25 mouse cellular contexts compared by ENCODE assay signal in genomic region chr3:158065256-158065655, GRCm38 (mm10).
"Had no signal": no experiment of that assay in that cellular context is flagged by ENCODE, and none has a peak within 500 bp of the region (broad histone marks: within the 10 kb centered on the region; RNA-seq: fewer than 3 reads in every experiment).

No protein-coding gene starts in this region.

- H3K9me3 ChIP-seq: heart, embryonic 13.5 days; heart, embryonic 15.5 days; hindbrain, embryonic 12.5 days; hindbrain, embryonic 15.5 days; kidney, embryonic 15.5 days; limb, embryonic 13.5 days; limb, embryonic 15.5 days; liver, embryonic 12.5 days had no signal

- ATAC-seq: hindbrain, postnatal 0 days; intestine, embryonic 16.5 days; liver, embryonic 12.5 days had no signal

- DNase-seq: gastrocnemius, postnatal 14 days; gastrocnemius, postnatal 36 days; heart, adult 18-20 months; heart, postnatal 14 days; heart, postnatal 36 days; kidney, adult 11 months; kidney, adult 2 months; kidney, adult 9 months; kidney, postnatal 14 days; kidney, postnatal 36 days; layer of hippocampus, adult 9-11 months; layer of hippocampus, postnatal 36 days; left cerebral cortex, postnatal 4 days had no signal

- H3K4me2 ChIP-seq: heart, embryonic 11.5 days; heart, embryonic 13.5 days; heart, embryonic 15.5 days; hindbrain, embryonic 12.5 days; hindbrain, embryonic 15.5 days; kidney, embryonic 15.5 days; limb, embryonic 13.5 days; limb, embryonic 15.5 days; liver, embryonic 12.5 days had no signal

- H3K4me3 ChIP-seq: heart, embryonic 13.5 days; heart, embryonic 15.5 days; hindbrain, embryonic 12.5 days; hindbrain, embryonic 15.5 days; kidney, embryonic 15.5 days; limb, embryonic 13.5 days; limb, embryonic 15.5 days; liver, embryonic 12.5 days had no signal

- H3K4me1 ChIP-seq: heart, embryonic 15.5 days; hindbrain, embryonic 12.5 days; hindbrain, embryonic 15.5 days; kidney, embryonic 15.5 days; limb, embryonic 15.5 days; liver, embryonic 12.5 days had no signal

- H3K9ac ChIP-seq: heart, embryonic 13.5 days; heart, embryonic 15.5 days; hindbrain, embryonic 12.5 days; hindbrain, embryonic 15.5 days; kidney, embryonic 15.5 days; limb, embryonic 13.5 days; limb, embryonic 15.5 days; liver, embryonic 12.5 days had no signal

- H3K27me3 ChIP-seq: heart, embryonic 13.5 days; heart, embryonic 15.5 days; hindbrain, embryonic 12.5 days; hindbrain, embryonic 15.5 days; kidney, embryonic 15.5 days; limb, embryonic 13.5 days; limb, embryonic 15.5 days; liver, embryonic 12.5 days had no signal

- H3K27ac ChIP-seq: heart, embryonic 13.5 days; heart, embryonic 15.5 days; hindbrain, embryonic 12.5 days; hindbrain, embryonic 15.5 days; hindbrain, postnatal 0 days; kidney, embryonic 15.5 days; kidney, postnatal 0 days; limb, embryonic 13.5 days; limb, embryonic 15.5 days; liver, embryonic 12.5 days had no signal
